Mouse (Mus musculus): Measurements from ENCODE around the gene Gm20379.

- TF ChIP-seq CTCF (IDR thresholded peaks at IDR 0.05; ENCODE audit: low read depth, low read length) (no peak), GATA1 (IDR thresholded peaks at IDR 0.05; ENCODE audit: borderline replicate concordance, low read length) (no peak), TAL1 (conservative IDR thresholded peaks at IDR 0.05; ENCODE audit: low read depth, low read length) (no peak)
These were observed 50.6 kb downstream of the Gm20379 start for GRCm38 (mm10) chr13:92356376-92356775.

All from G1E (cell line).